Mouse (Mus musculus) left cerebral cortex, adult 18-20 months (tissue): Measurements from ENCODE around the gene Foxd4. TPM values are rescaled to one million over a fixed set of nuclear protein-coding genes. Genes with fewer than 3 reads are reported as not detected.
"Not testable (repeated sequence)": the region's sequence is repeated elsewhere in the genome, so short reads cannot be mapped to it uniquely, and the experiment has no call there.

ENCODE experiments used
- DNase-seq, 2 experiments: peaks; one replicate each; pipeline ENCODE4 v3.0.0; 2021 to 2022; ENCODE audit warnings: low spot score in 2 of 2, mixed read lengths in 1 of 2
- microRNA-seq, 2 experiments: library from miRNA; unstranded; fragments of <30 nt; microRNA quantifications; one replicate each; pipeline ENCODE4 v1.2.0; 2021
- total RNA-seq, 2 experiments: library from RNA; stranded (reverse); gene quantifications; 2 replicates each; pipeline ENCODE4 v1.2.3; 2021

Gene Foxd4
- total RNA-seq, 2 experiments from 2014 or later, result not detected

DNA sequence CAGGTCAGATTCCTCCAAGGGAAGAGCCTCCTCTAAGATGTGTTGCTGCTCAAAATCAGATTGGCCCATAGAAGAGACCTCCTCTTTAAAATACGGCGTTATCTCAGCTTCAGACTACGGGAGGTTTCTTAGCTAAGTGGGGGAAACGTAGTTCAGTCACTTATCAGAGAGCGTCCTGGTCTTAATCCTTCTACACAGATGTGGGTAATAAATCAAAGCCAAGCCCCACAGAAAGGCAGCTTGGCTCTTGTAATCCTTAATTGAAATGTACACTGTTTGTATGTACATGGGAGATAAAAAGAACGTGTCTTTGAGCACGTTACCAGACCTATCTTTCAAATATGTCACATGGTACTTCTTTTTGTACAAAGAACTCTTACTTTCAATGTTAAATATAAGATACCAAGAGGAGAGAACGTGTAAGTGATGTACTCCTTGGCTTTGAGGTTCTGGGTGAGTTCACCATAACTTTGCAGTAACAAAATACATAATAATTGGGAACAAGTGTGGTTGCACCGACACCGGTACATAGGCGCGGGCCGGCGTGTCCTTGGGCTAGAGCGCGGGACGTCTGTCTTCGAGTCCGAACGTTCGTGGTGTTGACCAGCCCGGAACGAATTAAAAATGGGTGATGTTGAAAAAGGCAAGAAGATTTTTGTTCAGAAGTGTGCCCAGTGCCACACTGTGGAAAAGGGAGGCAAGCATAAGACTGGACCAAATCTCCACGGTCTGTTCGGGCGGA is 25.7 kb downstream of the Foxd4 start, which contains the start of gene Gm10053:
TSS of gene Gm10053 (plus strand) at position 558 of the 742 bp plus-strand sequence.
- not testable (repeated sequence) for DNase-seq

DNA sequence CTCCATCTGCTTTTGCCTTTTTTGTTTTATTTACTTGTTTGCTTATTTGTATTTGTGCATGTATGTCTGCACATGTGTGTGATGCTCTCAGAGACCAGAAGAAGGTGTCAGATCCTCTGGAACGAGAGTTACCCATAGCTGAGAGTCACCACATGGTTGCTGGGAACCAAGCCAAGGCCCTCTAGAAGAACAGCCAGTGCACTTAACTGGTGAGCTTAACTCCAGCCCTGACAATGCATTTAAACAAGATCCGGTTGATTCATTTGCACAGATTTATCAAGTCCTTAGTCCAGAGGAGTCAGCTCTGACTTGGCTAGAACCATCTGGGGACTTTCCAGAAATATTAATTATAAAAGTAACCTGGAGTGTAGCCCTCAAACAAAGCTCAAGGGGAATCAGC is 27.1 kb downstream of the Foxd4 start:
- DNase-seq, result no peak

DNA sequence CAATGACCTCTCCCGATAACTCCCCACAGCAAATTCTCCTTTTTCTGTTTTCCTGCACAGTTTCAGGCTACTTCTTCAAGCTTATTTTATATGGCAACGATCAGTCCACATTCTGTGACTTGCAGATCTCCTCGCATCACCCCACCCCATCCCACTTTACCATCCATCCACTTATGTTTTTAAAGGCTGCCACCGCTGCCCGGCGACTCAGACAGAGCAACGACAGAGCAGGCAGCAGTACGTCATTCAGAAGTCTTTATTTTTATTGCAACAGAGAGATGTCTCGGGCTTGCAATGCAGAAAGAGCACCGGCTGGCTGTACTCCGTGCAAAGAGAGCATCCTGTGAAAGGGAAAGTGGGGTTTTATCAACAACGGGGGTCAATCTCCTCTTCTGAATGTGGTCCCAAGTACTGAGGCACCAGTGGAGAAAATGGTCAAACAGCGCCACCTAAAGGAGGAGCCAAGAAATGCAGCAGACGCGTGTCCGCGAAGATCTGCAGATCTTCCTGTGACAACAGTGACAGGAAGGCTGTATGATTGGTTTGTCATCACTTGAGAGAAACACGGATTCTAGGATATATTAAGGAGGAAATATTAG is 29.9 kb downstream of the Foxd4 start:
- DNase-seq, result peak; percentile 75 to 79

DNA sequence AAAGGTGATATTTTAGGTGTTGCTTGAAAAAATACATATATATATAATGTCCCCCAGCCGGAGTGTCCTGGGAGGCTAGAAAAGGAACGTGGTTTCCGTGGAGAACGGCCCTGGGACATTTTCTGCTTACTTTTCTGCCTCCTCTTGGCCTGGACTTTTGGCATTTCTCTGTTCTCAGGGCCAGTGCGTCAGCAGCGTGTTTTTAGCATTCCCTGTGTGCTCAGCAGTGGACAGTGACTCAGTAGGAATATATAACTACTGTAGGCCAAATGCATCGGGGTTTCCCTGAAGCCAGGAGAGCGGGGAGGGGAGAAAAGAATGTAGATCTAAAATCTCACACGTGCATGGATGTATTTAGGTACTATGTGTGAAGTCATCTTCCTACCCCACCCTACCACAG is 35.6 kb downstream of the Foxd4 start:
- no peak for DNase-seq

DNA sequence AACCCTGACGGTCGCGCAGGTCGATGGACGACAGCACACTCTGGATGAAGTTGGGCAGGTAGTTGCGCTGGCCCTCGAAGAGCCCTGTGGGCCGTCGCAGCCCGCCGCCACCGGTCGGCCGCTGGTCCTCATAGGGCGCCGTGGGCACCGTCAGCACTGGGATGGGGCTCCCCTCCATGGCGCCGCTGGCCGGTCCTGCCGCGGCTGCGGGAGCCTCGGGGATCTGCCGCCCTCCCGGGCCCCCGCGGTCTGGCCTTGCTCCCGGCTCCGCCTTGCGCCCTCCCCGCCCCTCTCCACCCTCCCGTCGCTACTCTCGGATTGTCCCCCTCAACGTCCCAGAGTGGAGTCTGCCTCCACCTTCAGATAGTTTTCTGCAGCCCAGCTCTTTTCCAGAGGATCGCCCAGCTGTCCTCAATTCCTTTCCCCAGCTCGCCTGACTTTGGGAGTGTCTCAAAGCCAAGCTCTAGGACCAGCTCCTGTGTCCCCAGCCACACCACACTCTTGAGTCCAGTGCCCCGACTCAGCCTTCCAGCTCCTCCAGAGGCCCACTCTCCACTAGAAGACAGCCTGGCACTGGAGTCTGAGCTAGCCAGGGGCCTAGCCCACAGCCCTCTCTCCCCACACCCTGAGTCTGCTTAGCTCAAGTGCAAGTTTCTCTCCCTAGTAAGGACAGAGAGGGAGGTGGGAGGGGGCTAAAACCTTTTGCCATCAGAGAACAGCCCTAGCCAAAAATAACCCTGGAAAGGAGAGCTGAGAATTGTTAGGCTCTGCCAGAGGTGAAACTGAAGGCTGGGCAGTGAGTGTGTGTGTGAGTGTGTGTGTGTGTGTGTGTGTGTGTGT is 39.2 kb downstream of the Foxd4 start, which contains the start of gene Pgm5:
TSS of gene Pgm5 (minus strand) at position 244 of the 840 bp plus-strand sequence.
- no peak for DNase-seq

DNA sequence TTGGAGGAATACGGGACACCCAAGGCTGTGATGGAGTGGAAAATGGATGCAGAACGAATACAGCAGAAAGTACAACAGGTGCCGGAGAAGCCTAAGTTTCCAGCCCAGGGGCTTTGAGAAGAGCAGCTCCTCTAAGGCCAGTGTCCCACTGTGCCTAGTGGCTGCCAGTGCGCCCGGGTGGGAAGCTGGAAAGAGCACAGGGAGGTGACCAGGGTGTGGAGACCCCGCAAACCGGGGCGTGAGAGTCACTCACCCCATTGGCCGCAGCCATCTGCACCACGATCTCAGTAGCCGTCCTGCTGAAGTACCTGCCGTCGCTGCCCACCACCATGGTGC is 39.8 kb downstream of the Foxd4 start:
- DNase-seq, result no peak

DNA sequence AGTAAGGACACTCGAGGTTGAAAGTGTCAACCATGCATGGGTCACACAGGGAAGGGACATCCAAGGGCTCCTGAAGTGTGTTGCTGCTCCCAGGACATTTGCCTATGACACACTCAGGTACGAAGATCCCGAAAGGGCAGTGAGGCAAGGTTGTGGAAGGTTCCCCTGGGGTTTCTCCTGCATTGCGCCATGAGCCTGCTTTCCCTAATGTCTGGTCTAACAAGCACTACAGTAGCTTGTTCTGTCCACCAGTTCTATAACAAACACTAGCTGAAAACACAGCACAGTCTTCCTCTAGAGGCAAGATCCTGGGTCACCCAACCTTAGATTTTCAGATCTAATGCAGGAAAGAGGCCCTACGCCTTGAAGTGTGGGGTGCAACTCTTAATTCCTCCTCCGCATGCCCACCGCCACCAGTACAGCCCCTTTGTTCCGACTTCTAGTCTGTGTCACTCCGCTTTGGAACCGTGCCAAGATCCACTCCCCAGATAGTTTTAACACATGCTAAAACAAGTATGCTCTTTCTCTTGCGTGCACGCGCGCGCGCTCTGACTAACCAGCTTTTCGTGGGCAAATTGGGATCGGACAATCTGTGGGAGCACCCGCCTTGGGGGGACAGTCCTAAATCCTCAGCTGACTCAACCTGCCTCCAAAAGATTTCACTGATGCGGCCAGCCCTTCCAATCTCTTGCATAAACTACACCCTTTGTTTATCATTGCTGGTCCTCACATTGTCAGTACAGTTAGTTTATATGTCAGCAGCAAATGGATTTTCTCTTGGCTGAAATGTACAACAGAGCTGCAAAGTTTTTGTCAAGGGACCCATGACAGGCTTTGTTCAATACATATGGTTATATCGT is 49.3 kb downstream of the Foxd4 start:
- no peak for DNase-seq

Small RNAs within 50 kb of the gene (microRNA-seq; reads per million reads assigned to microRNA genes)
- 0 reads per million in 2 experiments for gene Mir3084-1

Other genes with a start within 250 kb of the Foxd4 start
- under 1 TPM; 0.16 to 0.33 TPM for gene Tmem252, start 227.2 kb downstream of the Foxd4 start, total RNA-seq
- gene Pgm5, start 39.3 kb downstream of the Foxd4 start, total RNA-seq, result 1 to 10 TPM; 6.9 to 8.8 TPM
- gene Gm10053, start 25.5 kb downstream of the Foxd4 start, total RNA-seq, result 100 to 1,000 TPM; 185 to 209 TPM
- gene Cbwd1, start 60.4 kb upstream of the Foxd4 start, total RNA-seq, result 10 to 100 TPM; 12.6 to 15.5 TPM
- gene Dock8, start 98.3 kb upstream of the Foxd4 start, total RNA-seq, result 1 to 10 TPM; 2.5 to 3.3 TPM